Mouse (Mus musculus) T-helper 1 cell (primary cell): ENCODE data around the gene Eef2.
"Not testable (repeated sequence)": the region's sequence is repeated elsewhere in the genome, so short reads cannot be mapped to it uniquely, and the experiment has no call there.

ENCODE experiments used
- in situ Hi-C: fragments of 300-600 bp; cut with MboI, MseI; formaldehyde crosslinking; loops from one replicate; pipeline ENCODE4 v1.15.1; 2025; ENCODE audit warnings: high pct_unique_total_duplicates

Eef2 gene

GRCm38 (mm10) chr10:81145778-81146177, 30.7 kb upstream of the Eef2 start:
- in situ Hi-C loops = loop anchor here (10.0 kb wide), 1 partner anchor 541 kb away; the partner anchor contains the start of genes Adat3, Gm49322 and Scamp4

- in situ Hi-C loops = loop anchor here (10.0 kb wide), 1 partner anchor 541 kb away; the partner anchor contains the start of genes Adat3, Gm49322 and Scamp4
These were observed 30.1 kb upstream of the Eef2 start for GRCm38 (mm10) chr10:81146296-81146695.

- in situ Hi-C loops = no loop called here
These were observed 25.2 kb upstream of the Eef2 start for GRCm38 (mm10) chr10:81151261-81151660.

GRCm38 (mm10) chr10:81152609-81153008, 23.8 kb upstream of the Eef2 start:
- in situ Hi-C loops = no loop called here

- in situ Hi-C loops = no loop called here
These were observed 22.1 kb upstream of the Eef2 start for GRCm38 (mm10) chr10:81154313-81154712.

- in situ Hi-C loops = no loop called here
These were observed 21.7 kb upstream of the Eef2 start for GRCm38 (mm10) chr10:81154736-81155135.

GRCm38 (mm10) chr10:81161602-81162317, 14.7 kb upstream of the Eef2 start:
- in situ Hi-C loops = loop anchor here (5.0 kb wide), 1 partner anchor 74 kb away; no protein-coding TSS in a partner anchor

- in situ Hi-C loops = loop anchor here (5.0 kb wide), 1 partner anchor 75 kb away; no protein-coding TSS in a partner anchor
These were observed 14.1 kb upstream of the Eef2 start for GRCm38 (mm10) chr10:81162318-81162652.

- in situ Hi-C loops = no loop called here
These were observed 11.3 kb upstream of the Eef2 start for GRCm38 (mm10) chr10:81165118-81165517.

- in situ Hi-C loops = no loop called here
These were observed 9.0 kb upstream of the Eef2 start, which contains the start of gene Pias4 for GRCm38 (mm10) chr10:81167200-81168086. Gene Pias4, minus strand, starts transcription at chr10:81167923.

GRCm38 (mm10) chr10:81168087-81168431, 8.4 kb upstream of the Eef2 start:
- in situ Hi-C loops = no loop called here

- in situ Hi-C loops = no loop called here
These were observed 7.7 kb upstream of the Eef2 start for GRCm38 (mm10) chr10:81168521-81169244.

GRCm38 (mm10) chr10:81169411-81169900, 7.0 kb upstream of the Eef2 start:
- in situ Hi-C loops = not testable (repeated sequence)

GRCm38 (mm10) chr10:81173132-81173531, 3.3 kb upstream of the Eef2 start:
- in situ Hi-C loops = no loop called here

GRCm38 (mm10) chr10:81174617-81175344, 1.6 kb upstream of the Eef2 start:
- in situ Hi-C loops = no loop called here

- in situ Hi-C loops = not testable (repeated sequence)
These were observed 1.1 kb upstream of the Eef2 start for GRCm38 (mm10) chr10:81175345-81175701.

- in situ Hi-C loops = no loop called here
These were observed 430 bp upstream of the Eef2 start for GRCm38 (mm10) chr10:81175936-81176465.

GRCm38 (mm10) chr10:81177491-81177925, 1.1 kb downstream of the Eef2 start:
- in situ Hi-C loops = no loop called here

GRCm38 (mm10) chr10:81177958-81178712, 1.7 kb downstream of the Eef2 start:
- in situ Hi-C loops = no loop called here

GRCm38 (mm10) chr10:81178927-81179326, 2.5 kb downstream of the Eef2 start:
- in situ Hi-C loops = no loop called here
